Mouse (Mus musculus): ENCODE data around the gene B230217C12Rik. TPM values are rescaled to one million over a fixed set of nuclear protein-coding genes. Genes with fewer than 3 reads are reported as not detected.
"Not testable (repeated sequence)": the region's sequence is repeated elsewhere in the genome, so short reads cannot be mapped to it uniquely, and the experiment has no call there.

B230217C12Rik gene
- polyA plus RNA-seq, 1 experiment = 4.9 TPM

DNA sequence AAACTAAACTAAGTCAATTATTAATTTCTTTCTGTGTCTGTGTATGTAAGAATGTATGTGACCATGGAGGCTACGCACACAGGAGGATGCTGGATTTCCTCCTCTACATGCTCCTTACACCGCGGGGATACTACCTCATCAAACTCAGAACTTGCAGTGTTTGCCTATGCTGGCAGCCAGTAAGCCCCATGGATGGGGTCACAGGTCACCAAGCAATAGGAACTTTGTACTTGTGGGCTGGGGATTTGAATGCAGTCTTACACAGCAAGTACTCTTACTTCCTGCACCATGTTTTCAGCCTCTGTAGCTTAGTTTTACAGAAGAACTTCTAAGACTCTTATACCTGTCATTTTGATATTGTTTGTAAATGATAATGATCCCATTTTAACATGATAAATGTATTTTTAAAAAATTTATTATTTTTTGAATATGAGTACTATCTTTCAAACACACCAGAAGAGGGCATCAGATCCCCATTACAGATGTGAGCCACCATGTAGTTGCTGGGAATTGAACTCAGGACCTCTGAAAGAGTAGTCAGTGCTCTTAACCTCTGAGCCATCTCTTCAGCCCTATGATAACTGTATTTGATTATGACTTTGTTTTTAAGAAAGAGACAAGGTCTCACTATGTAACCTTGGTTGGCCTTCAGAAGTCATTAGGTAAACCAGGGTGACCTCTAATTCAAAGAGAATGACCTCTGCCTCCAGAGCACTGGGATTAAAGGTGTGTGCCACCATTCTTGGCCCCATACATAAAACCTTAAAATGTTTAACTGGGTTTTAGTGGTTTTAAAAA is 25.7 kb downstream of the B230217C12Rik start:
- Histone ChIP-seq H3ac (ENCODE audit: control insufficient read depth, insufficient read length, low read depth) (no peak overlapping the region), H3K36me3 (ENCODE audit: control insufficient read depth, insufficient read depth) (no peaks in the 10 kb centered on the region), H3K27me3 (ENCODE audit: control insufficient read depth, insufficient read depth, insufficient read length) (no peaks in the 10 kb centered on the region), H3K4me3 (ENCODE audit: insufficient read depth, poor library complexity, severe bottlenecking) (no peak overlapping the region), H3K79me3 (ENCODE audit: low read depth) (no peaks in the 10 kb centered on the region), H3K79me2 (ENCODE audit: control insufficient read depth, insufficient read depth) (no peaks in the 10 kb centered on the region)
- no peak for TF ChIP-seq CEBPB (IDR thresholded peaks at IDR 0.05; ENCODE audit: low read depth)
- no peak for TF ChIP-seq MYOG (IDR thresholded peaks at IDR 0.05; ENCODE audit: control insufficient read depth, extremely low read depth, insufficient read length)
- no peak for TF ChIP-seq MAX (IDR thresholded peaks at IDR 0.05)
- no peak for TF ChIP-seq FOSL1 (IDR thresholded peaks at IDR 0.05; ENCODE audit: insufficient read depth, low read length, poor library complexity, severe bottlenecking)
- TF ChIP-seq MYOD1 (IDR thresholded peaks at IDR 0.05; ENCODE audit: control insufficient read depth, insufficient read length, low read depth) = no peak
- no peak for TF ChIP-seq CTCF (IDR thresholded peaks at IDR 0.05; ENCODE audit: control insufficient read depth, insufficient read depth, insufficient read length)
- TF ChIP-seq USF1 (IDR thresholded peaks at IDR 0.05; ENCODE audit: low read depth) = no peak

DNA sequence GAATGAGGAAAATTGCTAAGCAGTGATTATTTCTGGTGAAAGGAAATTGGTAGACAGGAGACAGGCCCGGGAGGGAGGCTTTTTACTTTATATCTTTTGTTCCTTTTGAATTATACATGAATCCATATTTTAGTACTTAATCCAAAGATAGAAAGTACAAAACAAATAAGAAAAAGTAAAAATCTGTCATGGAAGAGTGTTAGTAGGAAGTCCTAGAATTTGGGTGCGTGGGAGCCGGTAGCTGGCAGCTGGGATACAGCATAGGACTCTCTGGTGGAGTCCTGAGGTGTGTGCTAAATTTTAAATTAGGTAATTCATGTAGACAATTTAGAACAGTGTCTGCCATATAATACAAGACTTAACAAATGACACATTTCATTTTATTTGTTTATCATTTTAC is 27.0 kb downstream of the B230217C12Rik start:
- H3K79me3 ChIP-seq (ENCODE audit: low read depth) = no peaks in the 10 kb centered on the region
- no peak for TF ChIP-seq MYOG (IDR thresholded peaks at IDR 0.05; ENCODE audit: control insufficient read depth, extremely low read depth, insufficient read length)
- no peak for TF ChIP-seq CTCF (IDR thresholded peaks at IDR 0.05; ENCODE audit: control insufficient read depth, insufficient read depth, insufficient read length)
- TF ChIP-seq MAX (IDR thresholded peaks at IDR 0.05) = no peak
- no peak for TF ChIP-seq CEBPB (IDR thresholded peaks at IDR 0.05; ENCODE audit: low read depth)
- no peak for TF ChIP-seq FOSL1 (IDR thresholded peaks at IDR 0.05; ENCODE audit: insufficient read depth, low read length, poor library complexity, severe bottlenecking)
- no peak for TF ChIP-seq MYOD1 (IDR thresholded peaks at IDR 0.05; ENCODE audit: control insufficient read depth, insufficient read length, low read depth)
- TF ChIP-seq USF1 (IDR thresholded peaks at IDR 0.05; ENCODE audit: low read depth) = no peak
- H3K27me3 ChIP-seq (ENCODE audit: control insufficient read depth, insufficient read depth, insufficient read length) = no peaks in the 10 kb centered on the region
- H3K79me2 ChIP-seq (ENCODE audit: control insufficient read depth, insufficient read depth) = no peaks in the 10 kb centered on the region
- no peak overlapping the region for H3ac ChIP-seq (ENCODE audit: control insufficient read depth, insufficient read length, low read depth)
- no peak overlapping the region for H3K4me3 ChIP-seq (ENCODE audit: insufficient read depth, poor library complexity, severe bottlenecking)
- no peaks in the 10 kb centered on the region for H3K36me3 ChIP-seq (ENCODE audit: control insufficient read depth, insufficient read depth)

DNA sequence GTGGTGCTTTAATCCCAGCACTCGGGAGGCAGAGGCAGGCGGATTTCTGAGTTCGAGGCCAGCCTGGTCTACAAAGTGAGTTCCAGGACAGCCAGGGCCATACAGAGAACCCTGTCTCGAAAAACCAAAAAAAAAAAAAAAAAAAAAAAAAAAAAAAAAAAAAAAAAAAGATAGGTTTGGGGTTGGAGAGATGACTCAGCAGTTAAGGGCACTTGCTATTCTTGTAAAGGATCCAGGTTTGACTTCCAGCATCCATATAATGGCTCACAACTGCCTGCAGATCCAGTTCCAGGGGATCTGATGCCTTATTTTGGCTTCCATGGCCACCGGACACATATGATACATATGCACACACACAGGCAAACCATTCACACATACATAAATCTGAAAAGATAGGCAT is 31.8 kb downstream of the B230217C12Rik start:
- not testable (repeated sequence) for H3K79me3 ChIP-seq (ENCODE audit: low read depth); H3K79me2 ChIP-seq (ENCODE audit: control insufficient read depth, insufficient read depth); H3K4me3 ChIP-seq (ENCODE audit: insufficient read depth, poor library complexity, severe bottlenecking); H3K36me3 ChIP-seq (ENCODE audit: control insufficient read depth, insufficient read depth); H3ac ChIP-seq (ENCODE audit: control insufficient read depth, insufficient read length, low read depth); H3K27me3 ChIP-seq (ENCODE audit: control insufficient read depth, insufficient read depth, insufficient read length)

DNA sequence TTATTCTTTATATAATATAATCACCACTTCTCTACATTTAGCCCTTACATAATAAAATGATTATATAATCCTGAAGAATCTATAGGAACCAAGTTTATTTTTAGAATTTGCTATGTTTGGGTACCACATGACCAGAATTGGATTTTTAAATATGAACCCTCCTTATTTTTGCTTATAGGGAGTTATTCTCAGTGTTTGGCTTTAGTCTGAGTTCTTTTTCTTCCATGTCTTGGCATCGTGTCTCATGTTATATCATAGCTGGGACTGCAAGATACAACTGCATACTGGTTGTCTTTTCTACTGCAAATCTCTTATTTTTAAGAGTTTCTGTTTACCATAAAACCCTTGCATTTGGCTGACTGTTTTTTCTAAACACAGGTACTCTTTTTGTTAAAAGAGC is 33.8 kb downstream of the B230217C12Rik start:
- no peaks in the 10 kb centered on the region for H3K79me2 ChIP-seq (ENCODE audit: control insufficient read depth, insufficient read depth)

DNA sequence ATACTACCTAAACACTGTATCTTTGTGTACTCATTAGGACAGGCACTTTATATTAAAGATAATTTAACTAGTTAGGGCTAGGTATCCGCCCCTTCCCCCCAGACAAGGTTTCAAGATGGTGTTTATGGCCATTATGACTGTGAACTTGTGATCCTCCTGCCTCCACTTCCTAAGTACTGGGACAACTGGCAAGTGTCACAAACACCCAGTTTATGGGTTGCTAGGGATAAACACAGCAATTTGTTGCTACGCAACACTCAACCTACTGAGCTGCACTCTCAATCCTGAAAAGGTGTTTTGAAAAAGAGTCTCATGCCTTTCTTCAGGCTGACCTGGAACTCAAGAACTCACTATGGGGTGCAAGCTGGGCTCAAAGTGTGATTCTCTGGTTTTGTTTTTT is 36.8 kb downstream of the B230217C12Rik start:
- H3K27me3 ChIP-seq (ENCODE audit: control insufficient read depth, insufficient read depth, insufficient read length) = no peaks in the 10 kb centered on the region
- no peaks in the 10 kb centered on the region for H3K36me3 ChIP-seq (ENCODE audit: control insufficient read depth, insufficient read depth)
- H3K79me3 ChIP-seq (ENCODE audit: low read depth) = no peaks in the 10 kb centered on the region
- no peak for TF ChIP-seq FOSL1 (IDR thresholded peaks at IDR 0.05; ENCODE audit: insufficient read depth, low read length, poor library complexity, severe bottlenecking)
- no peak for TF ChIP-seq MYOD1 (IDR thresholded peaks at IDR 0.05; ENCODE audit: control insufficient read depth, insufficient read length, low read depth)
- no peak for TF ChIP-seq MYOG (IDR thresholded peaks at IDR 0.05; ENCODE audit: control insufficient read depth, extremely low read depth, insufficient read length)
- TF ChIP-seq CEBPB (IDR thresholded peaks at IDR 0.05; ENCODE audit: low read depth) = no peak
- TF ChIP-seq MAX (IDR thresholded peaks at IDR 0.05) = no peak
- TF ChIP-seq USF1 (IDR thresholded peaks at IDR 0.05; ENCODE audit: low read depth) = no peak
- TF ChIP-seq CTCF (IDR thresholded peaks at IDR 0.05; ENCODE audit: control insufficient read depth, insufficient read depth, insufficient read length) = no peak
- no peak overlapping the region for H3ac ChIP-seq (ENCODE audit: control insufficient read depth, insufficient read length, low read depth)
- H3K4me3 ChIP-seq (ENCODE audit: insufficient read depth, poor library complexity, severe bottlenecking) = no peak overlapping the region
- no peaks in the 10 kb centered on the region for H3K79me2 ChIP-seq (ENCODE audit: control insufficient read depth, insufficient read depth)

More for the DNA sequence above, 33.8 kb downstream of the B230217C12Rik start:
- Histone ChIP-seq H3K36me3 (ENCODE audit: control insufficient read depth, insufficient read depth) (no peaks in the 10 kb centered on the region), H3K27me3 (ENCODE audit: control insufficient read depth, insufficient read depth, insufficient read length) (no peaks in the 10 kb centered on the region), H3K4me3 (ENCODE audit: insufficient read depth, poor library complexity, severe bottlenecking) (no peak overlapping the region), H3K79me3 (ENCODE audit: low read depth) (no peaks in the 10 kb centered on the region), H3ac (ENCODE audit: control insufficient read depth, insufficient read length, low read depth) (no peak overlapping the region)
- TF ChIP-seq FOSL1 (IDR thresholded peaks at IDR 0.05; ENCODE audit: insufficient read depth, low read length, poor library complexity, severe bottlenecking) = no peak
- no peak for TF ChIP-seq CEBPB (IDR thresholded peaks at IDR 0.05; ENCODE audit: low read depth)
- no peak for TF ChIP-seq MAX (IDR thresholded peaks at IDR 0.05)
- TF ChIP-seq USF1 (IDR thresholded peaks at IDR 0.05; ENCODE audit: low read depth) = no peak
- TF ChIP-seq CTCF (IDR thresholded peaks at IDR 0.05; ENCODE audit: control insufficient read depth, insufficient read depth, insufficient read length) = no peak
- no peak for TF ChIP-seq MYOG (IDR thresholded peaks at IDR 0.05; ENCODE audit: control insufficient read depth, extremely low read depth, insufficient read length)
- TF ChIP-seq MYOD1 (IDR thresholded peaks at IDR 0.05; ENCODE audit: control insufficient read depth, insufficient read length, low read depth) = no peak

DNA sequence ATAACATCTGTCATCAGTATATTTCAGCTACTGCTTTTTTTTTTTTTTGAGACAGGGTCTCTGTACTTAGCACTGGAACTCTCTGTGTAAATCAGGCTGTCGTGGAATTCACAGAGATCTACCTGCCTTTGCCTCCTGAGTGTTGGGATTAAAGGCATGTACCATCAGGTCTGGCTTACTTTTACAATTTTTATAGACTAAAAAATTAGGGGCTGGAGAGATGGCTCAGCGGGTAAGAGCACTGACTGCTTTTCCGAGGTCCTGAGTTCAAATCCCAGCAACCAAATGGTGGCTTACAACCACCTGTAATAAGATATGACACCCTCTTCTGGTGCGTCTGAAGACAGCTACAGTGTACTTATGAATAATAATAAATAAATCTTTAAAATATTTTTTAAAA is 39.8 kb downstream of the B230217C12Rik start:
- H3K79me2 ChIP-seq (ENCODE audit: control insufficient read depth, insufficient read depth) = no peaks in the 10 kb centered on the region
- no peaks in the 10 kb centered on the region for H3K79me3 ChIP-seq (ENCODE audit: low read depth)
- no peak overlapping the region for H3K4me3 ChIP-seq (ENCODE audit: insufficient read depth, poor library complexity, severe bottlenecking)
- H3K36me3 ChIP-seq (ENCODE audit: control insufficient read depth, insufficient read depth) = no peaks in the 10 kb centered on the region
- TF ChIP-seq CEBPB (IDR thresholded peaks at IDR 0.05; ENCODE audit: low read depth) = no peak
- TF ChIP-seq FOSL1 (IDR thresholded peaks at IDR 0.05; ENCODE audit: insufficient read depth, low read length, poor library complexity, severe bottlenecking) = no peak
- no peak for TF ChIP-seq MAX (IDR thresholded peaks at IDR 0.05)
- no peak for TF ChIP-seq MYOG (IDR thresholded peaks at IDR 0.05; ENCODE audit: control insufficient read depth, extremely low read depth, insufficient read length)
- TF ChIP-seq MYOD1 (IDR thresholded peaks at IDR 0.05; ENCODE audit: control insufficient read depth, insufficient read length, low read depth) = no peak
- H3K27me3 ChIP-seq (ENCODE audit: control insufficient read depth, insufficient read depth, insufficient read length) = no peaks in the 10 kb centered on the region
- no peak overlapping the region for H3ac ChIP-seq (ENCODE audit: control insufficient read depth, insufficient read length, low read depth)
